Mouse (Mus musculus): ENCODE measurements at regions not wholly inside any gene's neighbourhood (a gene's known extent, or its start where the extent isn't known, plus 50 kb on each side); places are given as distances from the start of the nearest gene placed in this dataset.

GRCm38 (mm10) chr14:71973016-71973415 is 518.6 kb downstream of the Gm9195 start:
- no peak for TF ChIP-seq POLR2A (IDR thresholded peaks at IDR 0.05; ENCODE audit: low read depth, low read length)
- TF ChIP-seq CTCF (IDR thresholded peaks at IDR 0.05; ENCODE audit: extremely low read depth, insufficient read length, insufficient replicate concordance, low read depth, low read length) = no peak
